Mouse (Mus musculus) thymus, adult 2 months (tissue): ENCODE measurements around the gene Gm39566.

Source experiments
- CTCF ChIP-seq: fragments of 200-500 bp; IDR thresholded peaks from 2 replicates; pipeline ENCODE4 v1.5.1; 2012; ENCODE audit warnings: mild to moderate bottlenecking, control low read depth, low read length, moderate library complexity, borderline replicate concordance; ENCODE audit not compliant: control insufficient read depth, poor library complexity, insufficient read depth; ENCODE audit errors: extremely low read depth
- POLR2A ChIP-seq: fragments of 200-500 bp; IDR thresholded peaks from 2 replicates; pipeline ENCODE4 v1.6.1; 2012; ENCODE audit warnings: mild to moderate bottlenecking, low read length, control low read depth, moderate library complexity; ENCODE audit not compliant: control insufficient read depth, poor library complexity, insufficient read depth; ENCODE audit errors: extremely low read depth

DNA sequence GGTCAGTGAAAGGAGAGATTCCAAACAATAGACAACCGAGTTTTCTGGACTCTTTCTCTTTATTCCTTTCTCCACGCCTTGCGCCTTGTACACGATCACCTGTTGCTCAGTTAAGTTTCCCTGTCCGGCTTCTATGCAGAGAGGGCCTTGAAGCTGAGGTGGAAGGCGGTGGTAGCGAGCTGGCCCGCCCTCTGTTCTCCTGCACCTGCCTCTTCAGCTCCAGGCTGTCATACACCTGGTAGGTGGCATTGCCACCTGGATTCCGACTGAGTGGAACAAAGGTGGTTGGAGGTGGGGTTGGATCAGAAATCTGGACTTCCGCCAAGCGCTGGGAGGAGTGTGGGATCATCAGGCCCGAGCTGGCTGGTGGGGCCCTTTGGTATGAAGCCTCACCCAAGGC lies 1.4 kb upstream of the Gm39566 start:
- TF ChIP-seq POLR2A = no peak
- no peak for TF ChIP-seq CTCF
